Mouse (Mus musculus) CH12.LX (cell line): ENCODE measurements at regions not wholly inside any gene's neighbourhood (a gene's known extent, or its start where the extent isn't known, plus 50 kb on each side); places are given as distances from the start of the nearest gene placed in this dataset.
A peak's percentile ranks its signal among the peaks of the same experiment; 100 is the strongest.

Experiments
- DNase-seq: peaks from one replicate; pipeline ENCODE4 v3.0.0-alpha.2; 2013; ENCODE audit errors: extremely low read depth
- H3K27ac ChIP-seq: 2 replicates; pipeline ENCODE4 v1.5.1; 2012; ENCODE audit warnings: low read depth, mild to moderate bottlenecking, control low read depth, moderate library complexity; ENCODE audit not compliant: insufficient read depth
- H3K27me3 ChIP-seq: replicated peaks from 2 replicates; pipeline ENCODE3; 2012; ENCODE audit warnings: inconsistent platforms
- H3K36me3 ChIP-seq, 2 experiments: replicated peaks in 1 of 2; 2 replicates each; pipeline versions ENCODE3 to v1.6.1; 2012; ENCODE audit warnings: inconsistent platforms in 1 of 2, low read length in 1 of 2, mild to moderate bottlenecking in 1 of 2, mixed read lengths in 1 of 2, moderate library complexity in 1 of 2; ENCODE audit not compliant: control insufficient read depth in 1 of 2, insufficient read depth in 1 of 2
- H3K4me1 ChIP-seq, 2 experiments: 2 replicates each; pipeline ENCODE4 v1.6.1; 2012; ENCODE audit warnings: inconsistent platforms in 1 of 2, moderate library complexity in 1 of 2; ENCODE audit not compliant: insufficient read depth in 2 of 2, control insufficient read depth in 1 of 2
- H3K4me2 ChIP-seq: 2 replicates; pipeline ENCODE4 v1.6.1; 2012; ENCODE audit warnings: low read depth, mild to moderate bottlenecking, control low read depth; ENCODE audit not compliant: poor library complexity, insufficient read depth, severe bottlenecking
- H3K4me3 ChIP-seq, 3 experiments: fragments of 150-350 bp in 1 of 3; sonication (generic) in 1 of 3; replicated peaks in 1 of 3; 2 replicates each; pipeline versions ENCODE3 to v1.5.1; 2011 to 2012; ENCODE audit warnings: low read depth in 2 of 3, low read length in 2 of 3, mild to moderate bottlenecking in 2 of 3, moderate library complexity in 2 of 3, control low read depth in 1 of 3, improper control_type of control experiment in 1 of 3, inconsistent platforms in 1 of 3, mixed read lengths in 1 of 3; ENCODE audit not compliant: poor library complexity in 1 of 3
- H3K79me2 ChIP-seq: replicated peaks from 2 replicates; pipeline ENCODE4 v1.6.1; 2012; ENCODE audit warnings: mild to moderate bottlenecking, moderate library complexity; ENCODE audit not compliant: control insufficient read depth, poor library complexity, insufficient read depth, severe bottlenecking; ENCODE audit errors: extremely low read depth
- H3K9ac ChIP-seq: 2 replicates; pipeline ENCODE4 v1.6.1; 2012; ENCODE audit warnings: low read depth, mild to moderate bottlenecking, control low read depth, moderate library complexity; ENCODE audit not compliant: insufficient read depth
- H3K9me3 ChIP-seq: replicated peaks from 2 replicates; pipeline ENCODE3; 2012; ENCODE audit warnings: low read length, inconsistent platforms, mixed read lengths
- BHLHE40 ChIP-seq: IDR thresholded peaks from 2 replicates; pipeline ENCODE4 v1.6.1; 2011; ENCODE audit warnings: mild to moderate bottlenecking, low read depth, low read length, improper control_type of control experiment
- CHD2 ChIP-seq: IDR thresholded peaks from 2 replicates; pipeline ENCODE4 v1.6.1; 2011; ENCODE audit warnings: low read length, improper control_type of control experiment
- E2F4 ChIP-seq: IDR thresholded peaks from 2 replicates; pipeline ENCODE4 v1.6.1; 2011; ENCODE audit warnings: low read depth, low read length, improper control_type of control experiment; ENCODE audit not compliant: insufficient replicate concordance
- ELF1 ChIP-seq: IDR thresholded peaks from 2 replicates; pipeline ENCODE4 v1.6.1; 2014; ENCODE audit warnings: low read depth, mild to moderate bottlenecking, inconsistent platforms, low read length, improper control_type of control experiment
- JUN ChIP-seq: IDR thresholded peaks from 2 replicates; pipeline ENCODE4 v1.6.1; 2011; ENCODE audit warnings: low read depth, mild to moderate bottlenecking, low read length, improper control_type of control experiment, moderate library complexity; ENCODE audit not compliant: insufficient read depth
- MAFK ChIP-seq: IDR thresholded peaks from 2 replicates; pipeline ENCODE4 v1.6.1; 2011; ENCODE audit warnings: low read length, improper control_type of control experiment; ENCODE audit not compliant: insufficient replicate concordance
- MAX ChIP-seq: IDR thresholded peaks from 2 replicates; pipeline ENCODE4 v1.6.1; 2011; ENCODE audit warnings: low read length, improper control_type of control experiment
- MXI1 ChIP-seq: IDR thresholded peaks from 2 replicates; pipeline ENCODE4 v1.6.1; 2011; ENCODE audit warnings: mild to moderate bottlenecking, low read depth, low read length, improper control_type of control experiment
- NELFE ChIP-seq: IDR thresholded peaks from 2 replicates; pipeline ENCODE4 v1.6.1; 2011; ENCODE audit warnings: low read depth, low read length, improper control_type of control experiment
- NRF1 ChIP-seq: IDR thresholded peaks from 2 replicates; pipeline ENCODE4 v1.6.1; 2014; ENCODE audit warnings: low read depth, mild to moderate bottlenecking, inconsistent platforms, low read length, improper control_type of control experiment, moderate library complexity
- SIN3A ChIP-seq: IDR thresholded peaks from 2 replicates; pipeline ENCODE4 v1.6.1; 2012; ENCODE audit warnings: low read length, improper control_type of control experiment, inconsistent platforms
- SMC3 ChIP-seq: IDR thresholded peaks from 2 replicates; pipeline ENCODE4 v1.6.1; 2011; ENCODE audit warnings: low read depth, low read length, improper control_type of control experiment
- UBTF ChIP-seq: IDR thresholded peaks from 2 replicates; pipeline ENCODE4 v1.6.1; 2012; ENCODE audit warnings: low read depth, mild to moderate bottlenecking, inconsistent platforms, low read length, improper control_type of control experiment, moderate library complexity
- USF2 ChIP-seq: conservative IDR thresholded peaks from 2 replicates; pipeline ENCODE4 v1.6.1; 2011; ENCODE audit warnings: low read depth, low read length, improper control_type of control experiment
- ZC3H11A ChIP-seq: IDR thresholded peaks from 2 replicates; pipeline ENCODE4 v1.6.1; 2012; ENCODE audit warnings: low read depth, mild to moderate bottlenecking, inconsistent platforms, low read length, improper control_type of control experiment
- ZKSCAN1 ChIP-seq: IDR thresholded peaks from 2 replicates; pipeline ENCODE4 v1.6.1; 2012; ENCODE audit warnings: low read depth, inconsistent platforms, low read length, improper control_type of control experiment, borderline replicate concordance
- ZNF384 ChIP-seq: IDR thresholded peaks from 2 replicates; pipeline ENCODE4 v1.6.1; 2012; ENCODE audit warnings: low read depth, low read length, improper control_type of control experiment, inconsistent platforms
- dilution Hi-C: fragments of 300-500 bp; cut with MboI; formaldehyde crosslinking; loops from 2 replicates; pipeline ENCODE4 v1.14.3; 2020; ENCODE audit warnings: low sequenced_read_pairs; ENCODE audit not compliant: extremely low pct_unique_long_range_greater_than_20kb, extremely low pct_ligation_motif_present
- in situ Hi-C: fragments of 300-500 bp; cut with MboI; formaldehyde crosslinking; loops from 3 replicates; pipeline ENCODE4 v1.14.3; 2019; ENCODE audit warnings: low sequenced_read_pairs, low pct_ligation_motif_present, low pct_unique_long_range_greater_than_20kb, mixed read lengths

- in situ Hi-C loops = no loop called here
- dilution Hi-C loops = no loop called here
Observed at GRCm38 (mm10) chr3:150752787-150753186, 684.9 kb upstream of the Adgrl4 start.

GRCm38 (mm10) chr3:150759854-150760253 lies 677.8 kb upstream of the Adgrl4 start:
- no peaks in the 10 kb centered on the region for H3K27me3 ChIP-seq
- TF ChIP-seq ELF1 (no peak), MXI1 (no peak)
- no peak overlapping the region for H3K27ac ChIP-seq
- H3K9me3 ChIP-seq = peaks cover 16% of the 10 kb centered on the region
- no peaks in the 10 kb centered on the region for H3K4me1 ChIP-seq
- no peaks in the 10 kb centered on the region for H3K79me2 ChIP-seq
- no peaks in the 10 kb centered on the region for H3K36me3 ChIP-seq
- no peak overlapping the region for H3K9ac ChIP-seq
- dilution Hi-C loops = no loop called here
- no peak for DNase-seq
- no peak overlapping the region for H3K4me3 ChIP-seq
- H3K4me2 ChIP-seq = no peak overlapping the region
- in situ Hi-C loops = no loop called here

More at GRCm38 (mm10) chr3:150752787-150753186, 684.9 kb upstream of the Adgrl4 start:
- H3K9ac ChIP-seq = no peak overlapping the region
- TF ChIP-seq MAFK = 0 out of 2 replicates have a peak, but pooled peaks have one; percentile 64
- TF ChIP-seq NRF1 = no peak
- no peaks in the 10 kb centered on the region for H3K4me1 ChIP-seq
- H3K4me3 ChIP-seq = no peak overlapping the region
- no peaks in the 10 kb centered on the region for H3K27me3 ChIP-seq
- H3K79me2 ChIP-seq = no peaks in the 10 kb centered on the region
- no peaks in the 10 kb centered on the region for H3K36me3 ChIP-seq
- peaks cover 26% of the 10 kb centered on the region for H3K9me3 ChIP-seq
- no peak overlapping the region for H3K27ac ChIP-seq
- no peak overlapping the region for H3K4me2 ChIP-seq
- DNase-seq = no peak

GRCm38 (mm10) chr3:150784576-150784975 lies 653.1 kb upstream of the Adgrl4 start:
- Histone ChIP-seq H3K9me3 (peaks cover 5% of the 10 kb centered on the region), H3K4me2 (no peak overlapping the region), H3K27ac (no peak overlapping the region), H3K79me2 (no peaks in the 10 kb centered on the region), H3K36me3 (no peaks in the 10 kb centered on the region), H3K4me3 (no peak overlapping the region), H3K4me1 (no peaks in the 10 kb centered on the region), H3K27me3 (no peaks in the 10 kb centered on the region), H3K9ac (no peak overlapping the region)
- no peak for DNase-seq
- dilution Hi-C loops = no loop called here
- in situ Hi-C loops = no loop called here
- TF ChIP-seq SIN3A = no peak
- no peak for TF ChIP-seq E2F4
- no peak for TF ChIP-seq ZC3H11A
- TF ChIP-seq MAX = no peak
- TF ChIP-seq NELFE = no peak
- no peak for TF ChIP-seq USF2
- no peak for TF ChIP-seq ZNF384
- TF ChIP-seq MAFK = no peak
- no peak for TF ChIP-seq UBTF
- TF ChIP-seq JUN = no peak
- no peak for TF ChIP-seq ZKSCAN1
- no peak for TF ChIP-seq SMC3
- no peak for TF ChIP-seq BHLHE40
- no peak for TF ChIP-seq CHD2
